Mouse (Mus musculus): Measurements from ENCODE around the gene Brsk2.

DNA sequence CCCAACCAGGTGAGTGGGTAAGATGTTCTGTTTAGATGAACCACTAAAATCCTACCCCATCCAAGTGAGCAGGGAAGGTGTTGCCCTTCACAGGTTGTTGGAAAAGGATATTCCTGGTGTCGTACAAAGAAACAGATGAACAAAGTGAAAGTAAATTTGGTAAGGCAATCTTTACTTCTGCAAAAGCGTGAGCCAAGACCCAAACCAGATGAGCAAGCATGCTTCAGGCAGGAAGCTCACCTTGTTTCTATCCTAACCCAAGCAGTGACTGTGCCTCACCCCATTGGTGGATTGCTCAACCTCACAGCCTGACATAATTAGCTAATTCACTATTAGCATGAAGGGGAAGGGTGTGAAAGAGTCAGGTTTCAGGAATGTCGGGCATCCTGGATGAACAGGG is 38.2 kb upstream of the Brsk2 start:
- TF ChIP-seq GATA1 (IDR thresholded peaks at IDR 0.05; ENCODE audit: borderline replicate concordance, low read length) = no peak
- TF ChIP-seq FLI1 (IDR thresholded peaks at IDR 0.05; ENCODE audit: low read length) = no peak
